Mouse (Mus musculus) midbrain, embryonic 15.5 days (tissue): ENCODE measurements around the gene Twnk. TPM values are rescaled to one million over a fixed set of nuclear protein-coding genes. Genes with fewer than 3 reads are reported as not detected.

ENCODE experiments used
- ATAC-seq: fragments of 200-750 bp; cut with Nextera tagmentation; replicated peaks from 2 replicates; pipeline ENCODE4 v1.8.0; 2017; ENCODE audit warnings: moderate TSS enrichment
- H3K27ac ChIP-seq: fragments of 300-500 bp; sonication (generic); 2 replicates; pipeline ENCODE4 v1.5.1; 2015; ENCODE audit warnings: mild to moderate bottlenecking, inconsistent platforms
- H3K27me3 ChIP-seq: fragments of 300-500 bp; sonication (generic); replicated peaks from 2 replicates; pipeline ENCODE4 v1.6.1; 2015; ENCODE audit warnings: inconsistent platforms
- H3K36me3 ChIP-seq: fragments of 300-500 bp; sonication (generic); replicated peaks from 2 replicates; pipeline ENCODE4 v1.6.1; 2015; ENCODE audit warnings: inconsistent platforms
- H3K4me1 ChIP-seq: fragments of 300-500 bp; sonication (generic); 2 replicates; pipeline ENCODE4 v1.6.1; 2015; ENCODE audit warnings: inconsistent platforms
- H3K4me2 ChIP-seq: fragments of 300-500 bp; sonication (generic); 2 replicates; pipeline ENCODE4 v1.6.1; 2015; ENCODE audit warnings: inconsistent platforms, mild to moderate bottlenecking, moderate library complexity
- H3K4me3 ChIP-seq: fragments of 300-500 bp; sonication (generic); 2 replicates; pipeline ENCODE4 v1.5.1; 2015; ENCODE audit warnings: mild to moderate bottlenecking, inconsistent platforms
- H3K9ac ChIP-seq: fragments of 300-500 bp; sonication (generic); 2 replicates; pipeline ENCODE4 v1.6.1; 2015; ENCODE audit warnings: mild to moderate bottlenecking, inconsistent platforms
- H3K9me3 ChIP-seq: fragments of 300-500 bp; sonication (generic); 2 replicates; pipeline ENCODE4 v1.6.1; 2016; ENCODE audit warnings: inconsistent platforms
- WGBS: fragments of 180-500 bp; shearing (Covaris S2); methylation state at CpG from one replicate; pipeline ENCODE4 v1.1.7; 2015; ENCODE audit warnings: mixed read lengths; 5-methylcytosine and 5-hydroxymethylcytosine counted together
- polyA plus RNA-seq: library from polyadenylated mRNA; unstranded; fragments of >200 nt; fragmentation: Nextera tagmentation; extraction: Ambion mirVana; gene quantifications from 2 replicates; pipeline ENCODE4 v1.2.1, GENCODE M21; 2015

Twnk gene
- polyA plus RNA-seq, 1 experiment from 2014 or later: 17.2 TPM

DNA sequence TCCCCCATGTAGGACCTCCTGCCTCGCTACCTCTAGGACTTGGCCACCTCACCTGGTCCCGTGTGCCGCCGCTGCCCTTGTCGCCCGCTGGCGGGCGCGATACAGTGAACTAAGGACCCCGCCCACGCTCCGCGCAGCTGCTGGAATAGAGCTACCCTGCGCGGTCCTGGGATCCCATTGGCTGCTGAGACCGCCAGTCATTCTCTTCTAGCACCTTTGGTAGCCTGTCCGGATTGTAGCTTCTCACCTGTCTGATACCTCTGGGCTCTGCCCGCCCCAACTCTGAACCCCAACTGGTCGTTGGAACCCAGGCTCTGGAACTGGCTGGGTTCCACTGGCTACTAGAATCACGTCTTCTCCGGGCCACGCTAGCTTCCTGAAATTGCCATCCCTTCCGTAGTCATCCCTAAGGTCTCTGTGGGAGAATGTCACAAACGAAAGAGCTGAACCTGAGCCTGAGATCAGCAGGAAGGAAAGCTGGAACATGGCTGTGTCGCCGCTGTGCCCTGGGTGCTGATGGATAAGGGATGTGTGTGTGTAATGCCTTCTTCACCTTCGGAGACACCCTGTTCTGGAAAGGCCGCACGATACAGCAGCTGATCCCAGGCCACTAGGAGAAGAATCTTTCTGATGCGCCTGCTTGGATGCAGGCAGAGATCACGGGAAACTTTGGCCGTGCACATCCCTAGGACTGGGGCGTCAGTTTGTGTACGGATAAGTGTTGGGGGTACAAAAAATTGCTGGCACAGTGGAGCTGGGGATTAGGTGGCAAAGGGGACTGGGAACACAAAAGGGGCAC is 41.3 kb downstream of the Twnk start:
- Histone ChIP-seq H3K4me2 (peak overlapping the region; percentile 83), H3K27me3 (peaks cover 4% of the 10 kb centered on the region; the same call in 1 of the 2 replicates), H3K4me3 (peak overlapping the region; percentile 71), H3K27ac (peak overlapping the region; percentile 94), H3K4me1 (peaks cover 45% of the 10 kb centered on the region), H3K9ac (peak overlapping the region; percentile 79), H3K9me3 (no peaks in the 10 kb centered on the region), H3K36me3 (peaks cover 10% of the 10 kb centered on the region; the same call in 1 of the 2 replicates)
- 1% methylated on average over 34 of the region's 34 CpGs for WGBS
- ATAC-seq: peak; percentile 80

GRCm38 (mm10) chr19:45047417-45047934 is 42.0 kb downstream of the Twnk start, which contains the start of gene Sfxn3:
Sfxn3 (plus strand) TSS chr19:45047503.
- Histone ChIP-seq H3K27ac (peak within 1 kb of the TSS; percentile 94), H3K4me3 (peak within 1 kb of the TSS; percentile 71), H3K27me3 (peaks cover 4% of the 10 kb centered on the region; the same call in 1 of the 2 replicates), H3K36me3 (peaks cover 11% of the 10 kb centered on the region; the same call in 1 of the 2 replicates), H3K4me2 (peak within 1 kb of the TSS; percentile 83), H3K9me3 (no peaks in the 10 kb centered on the region), H3K9ac (peak within 1 kb of the TSS; percentile 79), H3K4me1 (peaks cover 45% of the 10 kb centered on the region)
- peak; percentile 85 for ATAC-seq
- under 1% methylated on average over 26 of the region's 26 CpGs for WGBS

DNA sequence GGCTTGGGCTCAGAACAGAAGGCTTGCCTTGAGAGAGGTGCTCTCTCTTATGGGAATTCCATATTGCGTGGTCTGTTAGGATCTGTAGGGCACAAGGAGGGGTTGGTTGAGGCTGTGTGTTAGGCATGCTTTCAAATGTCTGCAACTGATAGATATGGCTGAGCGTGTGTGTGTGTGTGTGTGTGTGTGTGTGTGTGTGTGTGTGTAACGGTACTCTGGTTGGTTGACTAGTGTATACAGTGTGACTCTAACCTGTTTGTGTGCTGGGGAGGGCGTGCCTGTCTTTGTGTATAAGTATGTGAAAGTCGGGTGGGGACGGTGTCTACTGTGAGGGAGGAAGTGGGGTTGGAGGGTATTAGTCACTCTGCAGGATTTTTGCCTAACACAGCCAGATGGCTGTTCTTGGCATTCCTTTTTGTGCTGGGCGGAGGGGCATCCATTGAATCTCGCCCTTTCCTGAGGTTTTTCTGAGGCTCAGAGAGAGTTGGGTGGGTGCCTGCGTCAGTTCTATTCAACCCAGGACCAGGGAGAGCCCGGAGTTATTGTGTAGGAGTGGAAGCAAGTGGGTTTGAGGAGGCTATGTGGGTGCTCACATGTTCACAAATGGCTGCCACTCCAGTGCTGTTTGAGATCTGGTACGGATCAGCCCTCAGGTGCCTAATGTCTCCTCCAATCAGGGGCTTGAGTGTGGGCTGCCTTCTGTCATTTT is 42.6 kb downstream of the Twnk start:
- Histone ChIP-seq H3K27ac (peak overlapping the region; percentile 94), H3K9ac (peak overlapping the region; percentile 79), H3K4me1 (peaks cover 45% of the 10 kb centered on the region), H3K36me3 (peaks cover 14% of the 10 kb centered on the region; the same call in 1 of the 2 replicates), H3K9me3 (no peaks in the 10 kb centered on the region), H3K4me3 (peak overlapping the region; percentile 71), H3K4me2 (peak overlapping the region; percentile 83), H3K27me3 (peaks cover 4% of the 10 kb centered on the region; the same call in 1 of the 2 replicates)
- peak; percentile 61 for ATAC-seq
- WGBS: 24% methylated on average over 11 of the region's 11 CpGs

DNA sequence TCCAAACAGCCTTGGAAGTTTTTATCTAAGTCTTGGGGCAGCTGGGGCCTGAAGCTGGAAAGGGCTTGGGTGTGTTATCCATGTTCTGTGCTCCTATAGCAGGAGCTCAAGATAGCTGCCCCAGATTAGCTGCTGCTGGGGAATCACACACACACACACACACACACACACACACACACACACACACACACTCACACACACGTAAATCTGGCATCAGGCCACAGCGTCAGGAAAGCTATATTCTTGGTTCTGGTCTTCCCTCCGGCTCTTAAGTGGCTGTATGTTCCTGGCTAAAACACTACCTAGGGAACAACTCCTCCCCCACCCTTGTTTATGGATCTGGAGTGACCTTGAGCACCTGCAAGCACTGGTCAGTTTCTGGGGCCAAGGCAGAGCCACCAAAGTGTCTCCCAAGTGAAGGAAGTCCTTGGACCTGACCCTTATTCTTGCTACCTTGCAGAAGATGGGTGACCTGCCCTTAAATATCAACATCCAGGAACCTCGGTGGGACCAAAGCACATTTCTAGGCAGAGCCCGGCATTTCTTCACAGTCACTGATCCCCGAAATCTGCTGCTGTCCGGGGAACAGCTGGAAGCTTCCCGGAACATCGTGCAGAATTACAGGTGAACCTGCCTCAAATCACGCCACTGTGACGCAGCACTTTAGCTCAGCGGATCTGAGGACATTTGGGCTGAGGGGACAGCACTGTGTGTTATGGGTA is 43.3 kb downstream of the Twnk start:
- Histone ChIP-seq H3K4me2 (peak overlapping the region; percentile 83), H3K9ac (peak overlapping the region; percentile 79), H3K27me3 (peaks cover 4% of the 10 kb centered on the region; the same call in 1 of the 2 replicates), H3K4me1 (peaks cover 45% of the 10 kb centered on the region), H3K9me3 (no peaks in the 10 kb centered on the region), H3K27ac (peak overlapping the region; percentile 94), H3K4me3 (peak overlapping the region; percentile 71), H3K36me3 (peaks cover 14% of the 10 kb centered on the region; the same call in 1 of the 2 replicates)
- ATAC-seq: no peak
- 81% methylated on average over 12 of the region's 12 CpGs for WGBS

DNA sequence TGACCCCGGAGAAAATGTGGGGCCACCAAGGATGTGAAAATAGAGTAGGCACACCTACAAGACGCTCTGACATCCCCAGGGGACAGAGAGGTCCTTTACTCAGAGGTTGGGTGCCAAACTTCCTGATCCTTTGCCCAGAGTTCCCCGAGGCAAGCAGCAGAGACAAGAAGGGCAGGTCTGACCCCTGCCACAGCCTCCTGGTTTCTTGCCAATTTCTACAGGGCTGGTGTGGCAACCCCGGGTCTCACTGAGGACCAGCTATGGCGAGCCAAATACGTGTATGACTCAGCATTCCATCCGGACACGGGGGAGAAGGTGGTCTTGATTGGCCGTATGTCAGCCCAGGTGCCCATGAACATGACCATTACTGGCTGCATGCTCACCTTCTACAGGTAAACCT is 44.1 kb downstream of the Twnk start:
- H3K9me3 ChIP-seq: no peaks in the 10 kb centered on the region
- no peak for ATAC-seq
- peak overlapping the region; percentile 83; the same call in 1 of the 2 replicates for H3K4me2 ChIP-seq
- H3K4me3 ChIP-seq: no peak overlapping the region
- 0 out of 2 replicates have a peak overlapping the region, but pooled peaks have one; percentile 79 for H3K9ac ChIP-seq
- H3K4me1 ChIP-seq: peaks cover 45% of the 10 kb centered on the region
- peaks cover 16% of the 10 kb centered on the region; the same call in 1 of the 2 replicates for H3K36me3 ChIP-seq
- WGBS: 75% methylated on average over 9 of the region's 9 CpGs
- H3K27ac ChIP-seq: no peak overlapping the region
- peaks cover 4% of the 10 kb centered on the region; the same call in 1 of the 2 replicates for H3K27me3 ChIP-seq

DNA sequence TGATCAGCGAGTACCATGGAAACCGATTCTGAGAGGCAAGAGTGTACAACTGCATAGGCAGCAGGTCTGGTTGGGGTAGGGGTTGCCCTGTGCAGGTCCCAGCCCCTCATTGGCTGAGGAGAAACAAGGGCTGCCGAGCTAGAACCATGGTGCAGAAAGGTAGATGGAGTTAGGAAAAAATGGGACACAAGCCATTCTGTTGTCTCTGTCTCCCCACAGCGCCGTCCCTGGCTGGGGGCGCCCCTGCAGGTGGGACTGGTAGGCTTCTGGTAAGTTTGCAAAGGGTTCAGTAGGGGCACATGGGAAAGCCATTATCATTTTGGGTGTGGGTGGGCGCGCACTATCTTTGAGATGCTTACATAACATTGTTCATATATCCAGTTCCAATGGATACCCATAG is 48.0 kb downstream of the Twnk start:
- Histone ChIP-seq H3K4me1 (peaks cover 47% of the 10 kb centered on the region), H3K9ac (no peak overlapping the region), H3K4me2 (no peak overlapping the region), H3K27me3 (no peaks in the 10 kb centered on the region), H3K4me3 (no peak overlapping the region), H3K9me3 (no peaks in the 10 kb centered on the region), H3K36me3 (peaks cover 17% of the 10 kb centered on the region; the same call in 1 of the 2 replicates), H3K27ac (no peak overlapping the region)
- no peak for ATAC-seq
- WGBS: 88% methylated on average over 8 of the region's 8 CpGs

- ATAC-seq: no peak
- H3K27ac ChIP-seq: no peak overlapping the region
- H3K4me2 ChIP-seq: no peak overlapping the region
- H3K4me3 ChIP-seq: no peak overlapping the region
- peaks cover 37% of the 10 kb centered on the region for H3K4me1 ChIP-seq
- 87% methylated on average over 6 of the region's 6 CpGs for WGBS
- H3K36me3 ChIP-seq: peaks cover 14% of the 10 kb centered on the region; the same call in 1 of the 2 replicates
- H3K9ac ChIP-seq: no peak overlapping the region
- no peaks in the 10 kb centered on the region for H3K9me3 ChIP-seq
- H3K27me3 ChIP-seq: no peaks in the 10 kb centered on the region
These were observed 49.6 kb downstream of the Twnk start for GRCm38 (mm10) chr19:45054892-45055690.

DNA sequence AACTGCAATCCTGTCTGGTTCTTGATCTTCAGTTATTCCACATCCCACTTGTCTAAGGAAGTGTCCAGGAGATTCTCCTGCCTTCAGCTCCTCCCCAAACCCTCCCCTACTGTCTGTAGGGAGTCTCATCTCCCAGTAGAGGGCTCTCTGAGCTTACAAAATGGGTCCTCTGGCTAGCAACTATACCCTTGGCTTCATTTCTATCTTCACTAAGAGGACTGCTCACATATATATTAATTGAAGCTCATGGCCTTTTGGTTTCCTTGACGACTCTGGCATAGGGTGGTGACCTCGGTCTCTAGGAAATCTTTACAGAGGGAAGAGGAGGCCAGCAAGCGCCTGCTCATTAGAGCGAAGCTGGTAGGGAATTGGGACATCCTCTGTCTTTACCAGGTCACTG is 50.9 kb downstream of the Twnk start:
- Histone ChIP-seq H3K27ac (peak overlapping the region; percentile 41; the same call in 1 of the 2 replicates), H3K9me3 (no peaks in the 10 kb centered on the region), H3K9ac (no peak overlapping the region), H3K27me3 (no peaks in the 10 kb centered on the region), H3K4me1 (peaks cover 28% of the 10 kb centered on the region), H3K4me3 (no peak overlapping the region), H3K4me2 (no peak overlapping the region), H3K36me3 (peaks cover 7% of the 10 kb centered on the region; the same call in 1 of the 2 replicates)
- ATAC-seq: no peak
- 36% methylated on average over 4 of the region's 4 CpGs for WGBS

DNA sequence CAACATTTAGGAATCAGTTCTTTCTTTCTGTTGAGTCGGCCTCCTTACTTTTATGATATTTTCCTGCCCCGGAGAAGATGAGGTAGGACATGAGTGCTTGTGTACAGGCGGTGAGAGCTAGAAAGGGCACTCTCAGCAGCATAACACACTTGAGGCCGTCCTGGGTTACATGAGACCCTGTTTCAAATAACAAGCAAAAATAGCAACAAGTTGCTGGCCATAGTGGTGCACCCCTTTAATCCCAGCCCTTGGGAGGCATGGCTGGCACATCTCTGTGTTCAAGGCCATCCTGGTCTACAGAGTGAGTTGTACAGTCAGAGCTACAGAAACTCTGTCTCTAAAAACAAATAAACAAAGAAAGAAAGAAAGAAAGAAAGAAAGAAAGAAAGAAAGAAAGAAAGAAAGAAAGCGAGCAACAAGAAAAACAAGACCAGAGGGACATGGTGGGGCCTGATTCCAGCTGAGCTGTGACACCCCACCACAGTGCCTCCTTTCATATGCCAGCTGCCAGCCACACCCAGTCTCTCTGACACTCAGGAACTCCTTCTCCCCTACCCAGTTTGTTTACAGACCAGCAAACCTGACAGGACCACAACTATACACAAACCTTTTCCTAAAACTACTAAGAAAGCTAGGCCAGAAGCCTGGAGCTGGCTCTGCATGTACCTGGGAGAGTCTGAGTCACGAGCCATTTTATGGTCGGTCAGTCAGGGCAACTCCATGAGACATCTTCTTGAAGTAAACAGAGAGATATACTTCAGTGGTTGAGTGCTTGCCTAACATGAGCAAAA is 51.6 kb downstream of the Twnk start:
- peak overlapping the region; percentile 58; the same call in 1 of the 2 replicates for H3K4me3 ChIP-seq
- H3K27ac ChIP-seq: peak overlapping the region; percentile 94
- H3K4me1 ChIP-seq: peaks cover 28% of the 10 kb centered on the region
- H3K9me3 ChIP-seq: no peaks in the 10 kb centered on the region
- no peaks in the 10 kb centered on the region for H3K27me3 ChIP-seq
- 87% methylated on average over 7 of the region's 7 CpGs for WGBS
- peak overlapping the region; percentile 57; the same call in 1 of the 2 replicates for H3K9ac ChIP-seq
- no peak for ATAC-seq
- peak overlapping the region; percentile 87 for H3K4me2 ChIP-seq
- H3K36me3 ChIP-seq: peaks cover 7% of the 10 kb centered on the region; the same call in 1 of the 2 replicates

DNA sequence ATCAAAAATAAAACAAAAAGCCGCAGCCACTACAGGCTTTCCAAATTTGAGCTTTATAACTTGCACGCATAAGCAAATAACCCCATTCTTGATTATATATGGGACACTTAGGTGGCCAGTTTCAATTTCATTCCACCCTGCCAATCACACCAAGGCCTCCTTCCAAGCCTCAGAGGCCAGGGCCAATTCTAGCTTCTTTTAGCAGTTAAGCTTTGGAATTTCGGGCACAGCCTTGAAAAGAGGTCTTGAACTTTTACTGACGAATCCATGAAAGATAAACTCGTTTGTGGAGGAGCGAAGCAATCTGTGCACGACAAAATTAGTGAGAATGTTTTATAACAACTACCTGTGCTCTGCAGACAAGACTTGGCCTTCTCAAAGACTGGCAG is 52.3 kb downstream of the Twnk start:
- 44% methylated on average over 7 of the region's 7 CpGs for WGBS

More for the DNA sequence above, 52.3 kb downstream of the Twnk start:
- no peaks in the 10 kb centered on the region for H3K9me3 ChIP-seq
- H3K4me3 ChIP-seq: peak overlapping the region; percentile 58
- H3K4me1 ChIP-seq: peaks cover 28% of the 10 kb centered on the region
- ATAC-seq: no peak
- H3K36me3 ChIP-seq: peaks cover 4% of the 10 kb centered on the region; the same call in 1 of the 2 replicates
- peak overlapping the region; percentile 94 for H3K27ac ChIP-seq
- H3K4me2 ChIP-seq: peak overlapping the region; percentile 87
- H3K27me3 ChIP-seq: no peaks in the 10 kb centered on the region
- peak overlapping the region; percentile 57 for H3K9ac ChIP-seq
